23 mouse cellular contexts compared by ENCODE assay signal in the genomic region with DNA sequence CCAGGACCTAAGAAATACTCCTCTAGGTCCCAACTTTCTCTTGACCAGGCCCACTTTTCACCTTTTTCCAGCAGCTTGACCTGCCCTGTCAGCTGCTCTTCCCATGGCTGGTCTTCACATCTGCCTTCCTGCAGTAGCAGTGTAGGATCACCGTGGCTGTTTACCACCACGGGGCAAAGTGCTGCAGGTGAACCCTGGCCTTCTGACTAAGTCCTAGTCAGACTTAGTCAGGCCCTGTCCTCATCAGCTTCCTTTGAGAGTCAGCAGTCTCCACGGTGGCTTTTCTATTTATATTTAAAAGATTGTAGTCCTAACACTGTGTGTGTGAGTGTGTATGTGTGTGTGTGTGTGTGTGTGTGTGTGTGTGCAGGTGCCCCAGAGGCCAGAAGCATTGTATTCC. TPM values are rescaled to one million over a fixed set of nuclear protein-coding genes. Genes with fewer than 3 reads are reported as not detected.
DNase-seq lines count a peak whose midpoint lies in the region; ATAC-seq lines count a peak whose summit lies in the region.
"Had no signal": no experiment of that assay in that cellular context is flagged by ENCODE, and none has a peak within 500 bp of the region (broad histone marks: within the 10 kb centered on the region; RNA-seq: fewer than 3 reads in every experiment).

No protein-coding gene starts in this region.

- peak; percentile 64 for DNase-seq in kidney, adult 18-20 months
- DNase-seq in frontal cortex, postnatal 14 days (ENCODE audit: low spot score in 2 of 2): no peak
- DNase-seq in left cerebral cortex, postnatal 36 days (ENCODE audit: low spot score in 2 of 2): no peak
- no peak for DNase-seq in thymus, postnatal 25 days
- DNase-seq: adrenal gland, postnatal 25 days; cerebellum, adult 11-12 months; cerebellum, postnatal 25 days; embryo, embryonic 11 days; forebrain, postnatal 0 days; heart, adult 11 months; heart, postnatal 36 days; lung, postnatal 4 days; thymus, adult 2 months had no signal

- H3K9me3 ChIP-seq in kidney, embryonic 15.5 days (replicated peaks): no peaks in the 10 kb centered on the region
- H3K9me3 ChIP-seq in kidney, embryonic 16.5 days (ENCODE audit: low read length): no peaks in the 10 kb centered on the region
- no peaks in the 10 kb centered on the region for H3K9me3 ChIP-seq in liver, embryonic 12.5 days (replicated peaks)
- no peaks in the 10 kb centered on the region for H3K9me3 ChIP-seq in stomach, embryonic 16.5 days (replicated peaks; ENCODE audit: control insufficient read depth, low read length)
- H3K9me3 ChIP-seq: G1E; limb, embryonic 13.5 days; lung, embryonic 15.5 days; midbrain, embryonic 10.5 days; neural tube, embryonic 13.5 days had no signal

- H3K27ac ChIP-seq in kidney, embryonic 15.5 days: no peak overlapping the region
- H3K27ac ChIP-seq in kidney, embryonic 16.5 days (ENCODE audit: low read length): no peak overlapping the region
- peak overlapping the region; percentile 45; the same call in 1 of the 2 replicates for H3K27ac ChIP-seq in liver, embryonic 12.5 days
- no peak overlapping the region for H3K27ac ChIP-seq in stomach, embryonic 16.5 days (ENCODE audit: low read length)
- H3K27ac ChIP-seq: hindbrain, embryonic 14.5 days; limb, embryonic 13.5 days; lung, embryonic 15.5 days; midbrain, embryonic 10.5 days; neural tube, embryonic 13.5 days had no signal

- ATAC-seq in kidney, embryonic 15.5 days (replicated peaks; ENCODE audit: low FRiP score): no peak; the same call in 1 of the 2 replicates
- ATAC-seq in kidney, embryonic 16.5 days (ENCODE audit: low FRiP score, low TSS enrichment): peak; percentile 71
- no peak for ATAC-seq in liver, embryonic 12.5 days
- peak; percentile 52; the same call in 1 of the 2 replicates for ATAC-seq in stomach, embryonic 16.5 days (ENCODE audit: insufficient read depth, low FRiP score)
- ATAC-seq: forebrain, postnatal 0 days had no signal

- H3K9ac ChIP-seq in kidney, embryonic 15.5 days: no peak overlapping the region
- H3K9ac ChIP-seq in kidney, embryonic 16.5 days (replicated peaks; ENCODE audit: low read length): no peak overlapping the region
- H3K9ac ChIP-seq in liver, embryonic 12.5 days: no peak overlapping the region
- no peak overlapping the region for H3K9ac ChIP-seq in stomach, embryonic 16.5 days (ENCODE audit: low read length)
- H3K9ac ChIP-seq: forebrain, postnatal 0 days; hindbrain, embryonic 14.5 days; limb, embryonic 13.5 days; lung, embryonic 15.5 days; neural tube, embryonic 13.5 days had no signal

- H3K27me3 ChIP-seq in kidney, embryonic 15.5 days: no peaks in the 10 kb centered on the region
- H3K27me3 ChIP-seq in kidney, embryonic 16.5 days (ENCODE audit: insufficient read depth, low read length): no peaks in the 10 kb centered on the region
- H3K27me3 ChIP-seq in liver, embryonic 12.5 days (replicated peaks): no peaks in the 10 kb centered on the region
- no peaks in the 10 kb centered on the region for H3K27me3 ChIP-seq in stomach, embryonic 16.5 days (ENCODE audit: control insufficient read depth, insufficient read depth, low read length)
- H3K27me3 ChIP-seq: limb, embryonic 13.5 days; lung, embryonic 15.5 days; neural tube, embryonic 13.5 days had no signal

- H3K4me2 ChIP-seq in kidney, embryonic 15.5 days: no peak overlapping the region
- H3K4me2 ChIP-seq in kidney, embryonic 16.5 days (replicated peaks; ENCODE audit: low read depth, low read length): no peak overlapping the region
- H3K4me2 ChIP-seq in liver, embryonic 12.5 days: no peak overlapping the region
- no peak overlapping the region for H3K4me2 ChIP-seq in stomach, embryonic 16.5 days (ENCODE audit: low read depth, low read length)
- H3K4me2 ChIP-seq: hindbrain, embryonic 14.5 days; limb, embryonic 13.5 days; lung, embryonic 15.5 days; neural tube, embryonic 13.5 days had no signal

- H3K4me1 ChIP-seq in kidney, embryonic 15.5 days: peaks cover 10% of the 10 kb centered on the region; the same call in 1 of the 2 replicates
- H3K4me1 ChIP-seq in kidney, embryonic 16.5 days (ENCODE audit: insufficient read depth, low read length): peaks cover 2% of the 10 kb centered on the region; the same call in 1 of the 2 replicates
- H3K4me1 ChIP-seq in liver, embryonic 12.5 days: peaks cover 47% of the 10 kb centered on the region
- peaks cover 9% of the 10 kb centered on the region for H3K4me1 ChIP-seq in stomach, embryonic 16.5 days (ENCODE audit: control insufficient read depth, insufficient read depth, low read length)
- H3K4me1 ChIP-seq: neural tube, embryonic 13.5 days had no signal

- peaks cover 60% of the 10 kb centered on the region for H3K36me3 ChIP-seq in kidney, embryonic 15.5 days
- H3K36me3 ChIP-seq in kidney, embryonic 16.5 days (ENCODE audit: insufficient read depth, low read length): peaks cover 23% of the 10 kb centered on the region
- no peaks in the 10 kb centered on the region for H3K36me3 ChIP-seq in liver, embryonic 12.5 days
- H3K36me3 ChIP-seq in stomach, embryonic 16.5 days (ENCODE audit: control insufficient read depth, insufficient read depth, low read length): no peaks in the 10 kb centered on the region; the same call in 1 of the 2 replicates

- intact Hi-C loops in left cerebral cortex, postnatal 36 days (cut with DNase I): no loop called here

- no peak overlapping the region for H3K4me3 ChIP-seq in kidney, embryonic 15.5 days (replicated peaks)
- H3K4me3 ChIP-seq in kidney, embryonic 16.5 days (ENCODE audit: low read length): no peak overlapping the region
- H3K4me3 ChIP-seq in liver, embryonic 12.5 days: no peak overlapping the region
- H3K4me3 ChIP-seq in stomach, embryonic 16.5 days (replicated peaks; ENCODE audit: low read length): no peak overlapping the region
- H3K4me3 ChIP-seq: limb, embryonic 13.5 days; lung, embryonic 15.5 days; midbrain, embryonic 10.5 days; neural tube, embryonic 13.5 days had no signal

- 75% methylated on average over 3 of the region's 3 CpGs for WGBS in kidney, embryonic 15.5 days
- WGBS in kidney, embryonic 16.5 days: 77% methylated on average over 3 of the region's 3 CpGs
- WGBS in liver, embryonic 12.5 days (ENCODE audit: insufficient replicate concordance): 59% methylated on average over 3 of the region's 3 CpGs
- WGBS in stomach, embryonic 16.5 days: 56% methylated on average over 3 of the region's 3 CpGs

RNA-seq across cellular contexts. Expression of gene Chd3, which starts 8.6 kb away (rescaled TPM):
- 54.8 and 62.8 TPM in 2 replicates for polyA plus RNA-seq in kidney, embryonic 15.5 days (2015; fragmentation: Nextera tagmentation; extraction: Ambion mirVana)
- 58.6 and 67.2 TPM in 2 replicates for polyA plus RNA-seq in kidney, embryonic 16.5 days (2015; fragmentation: Nextera tagmentation; extraction: Ambion mirVana)
- polyA plus RNA-seq in liver, embryonic 12.5 days (2016; fragmentation: Nextera tagmentation; extraction: Ambion mirVana): 4.7 and 6.4 TPM in 2 replicates
- polyA plus RNA-seq in stomach, embryonic 16.5 days (2015; fragmentation: Nextera tagmentation; extraction: Ambion mirVana): 48.5 and 55.4 TPM in 2 replicates
- 100 to 1,000 TPM; 421 to 443 TPM for total RNA-seq in left cerebral cortex, postnatal 36 days (2021)

RNA-seq across cellular contexts. Expression of gene Naa38, which starts 17.5 kb away (rescaled TPM):
- polyA plus RNA-seq in kidney, embryonic 15.5 days (2015; fragmentation: Nextera tagmentation; extraction: Ambion mirVana): 153 and 155 TPM in 2 replicates
- 142 and 150 TPM in 2 replicates for polyA plus RNA-seq in kidney, embryonic 16.5 days (2015; fragmentation: Nextera tagmentation; extraction: Ambion mirVana)
- 111 and 119 TPM in 2 replicates for polyA plus RNA-seq in liver, embryonic 12.5 days (2016; fragmentation: Nextera tagmentation; extraction: Ambion mirVana)
- polyA plus RNA-seq in stomach, embryonic 16.5 days (2015; fragmentation: Nextera tagmentation; extraction: Ambion mirVana): 144 and 148 TPM in 2 replicates
- 100 to 1,000 TPM in 1 of 2 experiments, 10 to 100 TPM in 1; 97.9 to 108 TPM for total RNA-seq in left cerebral cortex, postnatal 36 days (2021)

RNA-seq across cellular contexts. Expression of gene Cyb5d1, which starts 17.7 kb away (rescaled TPM):
- polyA plus RNA-seq in kidney, embryonic 15.5 days (2015; fragmentation: Nextera tagmentation; extraction: Ambion mirVana): 30.2 and 30.5 TPM in 2 replicates
- 34.0 and 37.3 TPM in 2 replicates for polyA plus RNA-seq in kidney, embryonic 16.5 days (2015; fragmentation: Nextera tagmentation; extraction: Ambion mirVana)
- polyA plus RNA-seq in liver, embryonic 12.5 days (2016; fragmentation: Nextera tagmentation; extraction: Ambion mirVana): 15.1 and 15.7 TPM in 2 replicates
- polyA plus RNA-seq in stomach, embryonic 16.5 days (2015; fragmentation: Nextera tagmentation; extraction: Ambion mirVana): 29.4 TPM in 2 replicates
- 10 to 100 TPM; 36.4 to 43.1 TPM for total RNA-seq in left cerebral cortex, postnatal 36 days (2021)

RNA-seq across cellular contexts. Expression of gene Tmem88, which starts 20.3 kb away (rescaled TPM):
- 41.9 and 44.3 TPM in 2 replicates for polyA plus RNA-seq in kidney, embryonic 15.5 days (2015; fragmentation: Nextera tagmentation; extraction: Ambion mirVana)
- polyA plus RNA-seq in kidney, embryonic 16.5 days (2015; fragmentation: Nextera tagmentation; extraction: Ambion mirVana): 46.5 and 47.7 TPM in 2 replicates
- polyA plus RNA-seq in liver, embryonic 12.5 days (2016; fragmentation: Nextera tagmentation; extraction: Ambion mirVana): 14.4 and 15.4 TPM in 2 replicates
- 26.4 and 28.7 TPM in 2 replicates for polyA plus RNA-seq in stomach, embryonic 16.5 days (2015; fragmentation: Nextera tagmentation; extraction: Ambion mirVana)
- 1 to 10 TPM; 2.9 to 4.7 TPM for total RNA-seq in left cerebral cortex, postnatal 36 days (2021)

RNA-seq across cellular contexts. Expression of gene Kdm6b, which starts 35.7 kb away (rescaled TPM):
- 32.6 and 33.0 TPM in 2 replicates for polyA plus RNA-seq in kidney, embryonic 15.5 days (2015; fragmentation: Nextera tagmentation; extraction: Ambion mirVana)
- 26.0 and 31.3 TPM in 2 replicates for polyA plus RNA-seq in kidney, embryonic 16.5 days (2015; fragmentation: Nextera tagmentation; extraction: Ambion mirVana)
- 7.1 and 7.5 TPM in 2 replicates for polyA plus RNA-seq in liver, embryonic 12.5 days (2016; fragmentation: Nextera tagmentation; extraction: Ambion mirVana)
- polyA plus RNA-seq in stomach, embryonic 16.5 days (2015; fragmentation: Nextera tagmentation; extraction: Ambion mirVana): 21.2 and 21.4 TPM in 2 replicates
- total RNA-seq in left cerebral cortex, postnatal 36 days (2021): 10 to 100 TPM; 19.9 to 23.9 TPM

Comparison
In these comparisons a context has a peak if more than half of its experiments do, and no peak if none do; other contexts are left out.
1. ATAC-seq: peak in kidney, embryonic 16.5 days (single experiment) and stomach, embryonic 16.5 days (single experiment); none in kidney, embryonic 15.5 days (single experiment) and liver, embryonic 12.5 days (single experiment).